Mouse (Mus musculus): ENCODE data around the gene Ppp1r14a. TPM values are rescaled to one million over a fixed set of nuclear protein-coding genes. Genes with fewer than 3 reads are reported as not detected.

Gene Ppp1r14a
- 1 to 10 TPM; 4.8 to 8.0 (median 5.5) TPM for total RNA-seq (2022)

DNA sequence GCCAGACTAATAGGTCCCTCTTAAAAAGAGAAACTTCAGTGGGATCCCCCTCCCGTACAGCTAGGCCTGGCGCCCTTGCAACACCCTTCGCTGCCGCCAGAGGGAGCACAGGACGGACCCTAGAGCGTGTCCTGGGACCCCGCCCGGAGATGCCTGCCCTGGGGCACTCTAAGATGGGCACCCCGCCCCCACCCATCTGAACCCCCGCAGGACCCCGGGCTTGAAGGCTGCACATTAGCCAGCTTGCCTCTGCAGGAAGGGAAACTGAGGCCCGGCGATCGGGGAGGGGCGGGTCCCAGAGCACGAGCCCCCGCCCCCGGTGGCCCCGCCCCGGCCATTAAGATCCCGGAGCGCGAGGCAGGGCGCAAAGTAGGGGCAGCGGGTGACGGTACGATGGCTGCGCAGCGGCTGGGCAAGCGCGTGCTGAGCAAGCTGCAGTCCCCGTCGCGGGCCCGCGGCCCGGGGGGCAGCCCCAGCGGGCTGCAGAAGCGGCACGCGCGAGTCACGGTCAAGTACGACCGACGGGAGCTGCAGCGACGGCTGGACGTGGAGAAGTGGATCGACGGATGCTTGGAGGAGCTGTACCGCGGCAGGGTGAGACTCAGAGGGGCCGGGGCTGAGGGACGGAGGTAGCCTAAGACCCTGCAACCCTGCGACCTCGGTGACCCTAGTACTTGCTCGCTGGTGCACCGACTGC is at the start of gene Ppp1r14a:
Gene Ppp1r14a, plus strand, starts transcription at position 367 of the 697 bp plus-strand sequence.
- no peak for DNase-seq

DNA sequence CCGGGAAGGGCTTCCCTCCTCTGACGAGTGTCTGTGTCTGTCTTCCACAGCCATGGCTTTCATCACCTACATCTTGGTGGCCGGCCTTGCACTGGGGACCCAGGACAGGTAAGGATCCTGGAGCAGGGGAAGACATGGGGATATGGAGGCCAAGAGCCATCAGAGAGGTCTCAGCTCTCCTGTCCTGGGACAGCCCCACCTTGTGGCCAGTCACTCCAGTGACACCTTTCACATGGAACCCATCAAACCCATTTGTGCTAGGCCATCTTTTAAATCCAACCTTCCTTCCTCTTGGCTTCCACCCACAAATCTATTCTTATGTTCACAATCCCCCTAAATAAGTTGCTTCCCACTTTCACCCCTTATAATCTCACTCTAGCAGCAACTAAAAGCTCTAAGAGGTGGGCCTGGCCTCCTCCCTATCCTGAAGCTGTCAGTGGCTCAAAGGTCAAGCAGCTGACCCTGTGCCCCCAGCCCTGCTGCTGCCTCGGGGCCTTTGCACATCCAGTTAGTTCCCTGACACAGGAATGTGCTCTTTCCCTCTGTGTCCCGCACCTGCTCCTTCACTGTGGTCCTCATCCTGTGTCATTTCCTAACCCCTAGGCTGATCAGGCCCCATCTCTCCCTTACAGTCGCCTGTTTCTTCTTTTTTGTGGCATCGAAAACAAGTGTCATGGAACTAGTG is 44.2 kb upstream of the Ppp1r14a start:
- DNase-seq = no peak

DNA sequence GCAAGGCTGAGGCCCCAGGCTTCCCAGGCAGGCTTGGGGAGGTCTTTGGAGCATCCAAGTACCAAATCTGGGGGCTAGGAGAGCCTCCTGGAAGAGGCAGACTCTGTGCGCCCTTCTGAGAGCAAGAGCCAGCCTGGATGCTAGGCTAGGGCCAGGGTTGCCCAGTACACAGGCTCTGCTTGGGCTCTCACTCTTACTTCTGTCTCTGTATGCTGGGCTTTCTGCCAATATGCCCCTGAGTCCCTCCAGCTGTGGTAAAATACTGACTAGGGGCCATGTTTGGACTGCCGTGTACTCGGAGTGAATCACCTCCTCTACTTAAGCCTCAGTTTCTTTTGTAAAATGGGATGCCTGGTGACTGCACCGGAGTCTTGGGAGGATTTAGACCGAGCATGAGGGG is 43.1 kb upstream of the Ppp1r14a start:
- DNase-seq = no peak

DNA sequence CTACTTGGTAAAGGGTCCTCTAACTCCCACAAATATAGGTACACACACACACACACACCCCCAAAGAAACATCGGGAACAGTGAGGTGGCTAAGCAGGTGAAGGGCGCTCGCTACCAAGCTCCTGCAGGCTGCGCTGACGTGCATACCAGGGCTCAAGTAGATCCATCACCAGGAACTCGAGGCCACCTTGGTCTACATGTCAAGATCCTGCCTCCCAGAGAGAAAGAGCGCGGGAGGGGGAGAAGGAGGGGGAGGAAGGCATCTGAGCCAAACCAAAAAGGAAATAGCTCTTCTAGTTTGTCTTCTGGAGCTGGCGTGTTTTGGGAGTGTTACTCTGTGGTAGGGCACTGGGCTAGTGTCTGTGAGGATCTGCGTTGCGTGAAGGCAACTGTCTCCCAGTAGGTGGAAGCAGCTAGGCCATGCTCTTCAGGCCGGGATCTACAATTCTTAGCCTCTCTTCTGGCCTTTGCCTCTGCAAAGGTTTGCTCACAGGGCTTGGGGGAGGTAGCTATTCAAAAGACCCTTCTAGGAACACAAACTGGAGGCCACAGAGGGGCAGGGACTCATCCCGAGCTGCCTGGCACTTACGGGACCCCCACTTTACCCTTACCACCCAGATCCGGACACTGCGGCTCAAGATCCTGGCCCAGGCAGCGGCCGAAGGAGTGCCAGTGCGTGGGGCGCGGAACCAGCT is 42.3 kb upstream of the Ppp1r14a start:
- DNase-seq = no peak

DNA sequence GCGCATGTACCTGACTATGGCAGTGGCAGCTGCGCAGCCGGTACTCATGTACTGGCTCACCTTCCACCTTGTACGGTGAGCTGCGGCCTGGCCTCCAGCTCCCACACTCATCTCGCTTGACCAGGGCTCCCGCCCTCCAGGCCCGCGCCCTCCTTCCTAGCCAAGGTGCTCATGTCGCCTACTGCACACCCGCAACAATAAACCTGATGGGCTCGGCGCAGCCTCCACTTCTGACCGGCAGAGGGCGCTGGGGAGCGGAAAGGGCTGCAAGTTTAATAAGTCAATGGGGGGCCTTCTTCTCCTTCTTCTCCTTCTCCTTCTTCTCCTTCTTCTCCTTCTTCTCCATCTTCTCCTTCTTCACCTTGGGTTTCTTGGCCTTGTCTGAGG is 41.8 kb upstream of the Ppp1r14a start:
- DNase-seq = peak; percentile 60

DNA sequence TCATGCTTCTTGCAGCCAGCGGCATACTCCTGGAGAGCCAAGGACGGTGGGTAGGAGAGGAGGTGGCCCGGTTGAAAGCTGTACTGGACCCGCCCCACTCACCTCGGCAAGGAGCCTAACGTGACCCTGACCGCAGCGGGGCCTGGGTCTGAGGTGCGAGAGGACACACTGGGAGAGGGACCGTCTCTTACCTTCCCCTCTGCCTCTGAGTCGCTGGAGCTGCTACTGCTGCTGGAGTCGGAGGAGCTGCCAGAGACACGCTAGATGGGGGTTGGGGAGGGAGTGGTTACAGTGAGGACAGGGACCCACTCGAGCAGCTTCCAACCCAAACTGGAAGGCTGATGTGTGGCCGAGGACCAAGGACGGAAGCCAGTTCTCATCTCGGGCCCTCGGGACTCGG is 41.4 kb upstream of the Ppp1r14a start:
- no peak for DNase-seq

DNA sequence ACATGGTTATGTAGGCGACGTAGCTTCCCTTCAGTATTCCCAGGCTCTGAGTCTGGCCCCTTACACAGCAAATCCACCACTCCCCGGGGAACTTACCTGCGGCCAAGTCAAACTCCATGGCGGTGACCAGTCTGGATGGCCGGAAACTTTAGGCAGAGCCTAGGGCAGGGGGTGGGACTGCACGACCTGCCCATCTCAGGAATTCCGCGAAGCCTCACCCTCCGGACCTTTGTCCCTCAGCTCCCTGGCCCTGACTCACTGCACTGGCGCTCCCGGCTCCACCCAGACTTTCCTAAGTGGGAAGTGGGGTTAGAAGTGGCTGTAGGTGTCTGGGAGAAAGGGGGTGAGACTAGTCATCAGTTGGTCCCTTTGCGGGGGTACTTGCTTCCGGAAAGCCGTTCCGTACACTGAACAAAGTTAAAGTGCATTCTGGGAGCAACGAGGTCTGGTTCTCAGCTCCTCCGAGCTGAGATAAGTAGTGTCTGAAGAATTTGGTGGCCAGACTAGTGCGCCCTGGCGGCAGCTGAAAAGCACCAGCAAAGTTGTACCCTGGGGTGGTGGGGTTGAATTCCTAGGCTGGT is 40.8 kb upstream of the Ppp1r14a start, which contains the start of gene 2200002D01Rik:
Gene 2200002D01Rik, minus strand, starts transcription at position 206 of the 581 bp plus-strand sequence.
- no peak for DNase-seq

DNA sequence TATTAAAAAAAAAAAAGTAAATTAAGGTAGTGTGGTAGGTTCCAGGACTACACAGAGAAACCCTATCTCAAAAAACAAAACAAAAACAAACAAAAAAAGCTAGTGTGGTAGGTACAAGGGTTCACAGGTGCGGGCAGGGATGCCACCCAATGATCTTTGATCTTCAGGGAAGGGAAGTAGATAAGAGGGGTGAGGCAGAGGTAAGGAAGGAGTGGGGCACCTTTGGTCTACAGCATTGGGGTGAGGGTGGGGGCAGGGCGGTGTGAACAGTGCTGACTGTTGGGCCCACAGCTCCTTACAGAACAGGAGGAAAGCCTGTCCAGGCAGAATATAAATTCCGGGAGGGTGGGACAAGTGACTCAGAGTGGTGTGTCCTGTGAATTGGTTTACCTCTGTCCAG is 37.9 kb upstream of the Ppp1r14a start:
- no peak for DNase-seq

DNA sequence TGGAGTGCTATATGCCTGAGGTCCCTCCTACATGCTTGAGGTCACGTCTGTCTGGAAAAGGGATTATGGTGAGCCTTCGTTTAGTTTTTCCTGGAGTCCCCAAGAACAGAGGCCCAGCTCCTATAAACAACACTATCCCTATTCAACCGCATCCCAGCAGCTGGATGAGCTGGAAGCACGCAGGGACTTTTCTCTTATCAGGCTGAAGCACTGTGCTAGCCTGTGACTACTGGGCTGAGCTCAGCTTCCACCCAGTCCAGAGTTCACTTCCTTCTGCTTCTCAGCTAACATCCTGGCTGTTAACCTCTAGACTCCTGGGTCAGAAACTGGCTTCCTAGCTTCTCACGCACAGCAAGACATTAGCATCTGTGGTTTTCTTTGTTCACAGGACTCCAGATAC is 35.3 kb upstream of the Ppp1r14a start:
- no peak for DNase-seq

DNA sequence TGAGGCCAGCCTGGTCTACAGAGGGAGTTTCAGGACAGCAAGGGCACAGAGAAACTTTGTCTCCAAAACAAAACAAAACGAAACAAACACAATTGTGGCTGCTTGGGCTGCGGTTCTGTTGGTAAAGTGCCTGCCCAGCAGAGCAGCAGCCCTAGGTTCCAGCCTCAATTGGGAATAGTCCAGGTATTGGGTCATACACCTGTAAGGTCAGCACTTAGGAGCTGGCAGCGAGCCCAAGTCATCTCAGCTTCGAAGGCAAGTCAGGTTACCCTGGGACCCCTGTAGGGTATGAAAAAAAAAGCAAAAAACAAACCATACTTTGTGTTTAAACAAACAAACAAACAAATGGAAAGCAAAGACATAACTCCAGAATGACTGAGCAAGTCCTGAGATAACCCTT is 33.2 kb upstream of the Ppp1r14a start:
- no peak for DNase-seq

DNA sequence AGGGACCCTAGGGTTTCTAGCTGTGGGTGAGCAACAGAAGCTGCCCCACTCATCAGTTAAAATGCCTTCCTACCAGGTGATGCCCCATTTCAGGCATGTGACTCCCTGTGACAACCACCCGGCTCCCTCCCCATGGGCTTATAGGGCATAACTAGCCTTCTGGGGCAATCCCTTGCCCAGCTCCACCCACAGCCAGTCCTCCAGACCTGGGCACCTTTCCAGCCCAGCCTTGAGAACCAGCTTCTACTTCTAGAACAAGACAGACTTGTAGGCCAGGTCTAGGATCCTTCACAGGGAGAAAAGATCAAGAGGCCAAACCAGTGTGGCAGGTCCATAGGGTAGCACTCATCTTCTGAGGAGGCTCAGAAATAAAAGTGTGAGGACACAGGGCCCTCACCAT is 31.7 kb upstream of the Ppp1r14a start:
- DNase-seq = no peak

DNA sequence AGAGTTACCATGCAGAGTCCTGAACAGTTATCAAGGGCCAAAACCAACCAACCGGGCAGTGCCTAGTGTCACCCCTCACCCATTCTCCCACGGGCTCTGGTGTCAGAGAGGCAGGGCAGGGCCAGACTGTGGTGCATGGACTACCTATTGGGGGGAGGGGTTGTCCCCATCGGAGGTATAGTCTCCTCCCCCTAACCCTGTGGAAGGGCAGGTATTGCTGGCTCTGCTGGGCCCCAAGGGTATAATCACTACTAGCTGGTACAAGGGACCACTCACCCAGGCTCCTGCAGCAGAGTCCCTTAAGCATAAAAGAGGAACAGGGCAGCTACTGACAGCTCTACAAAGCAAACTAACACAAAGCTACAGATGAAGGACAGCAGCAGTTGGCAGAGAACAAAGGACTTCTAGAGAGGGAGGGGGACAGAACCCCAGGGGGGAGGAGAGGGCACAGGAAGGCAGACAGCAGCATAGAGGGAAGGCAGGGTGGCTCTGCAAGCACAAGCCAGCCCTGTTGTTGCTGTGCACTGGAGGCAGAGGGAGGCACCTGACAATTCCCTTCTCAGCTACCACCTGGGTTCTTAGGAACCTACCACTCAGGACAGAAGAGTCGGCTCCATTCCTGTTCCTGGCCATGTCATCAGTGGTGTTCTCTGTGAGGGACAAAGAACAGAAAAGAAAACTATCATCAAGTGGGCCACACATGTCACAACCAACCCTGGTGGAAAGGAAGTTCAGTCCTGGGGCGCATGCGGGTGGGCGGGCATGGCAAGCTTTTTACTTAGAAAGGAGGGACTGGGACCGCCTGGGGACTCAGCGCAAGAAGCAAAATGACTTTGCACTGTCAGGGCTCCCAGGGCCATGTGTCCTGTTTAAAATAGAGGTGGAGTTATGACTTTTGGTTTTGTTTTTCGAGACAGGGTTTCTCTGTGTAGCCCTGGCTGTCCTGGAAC is 29.1 kb upstream of the Ppp1r14a start:
- DNase-seq = no peak

DNA sequence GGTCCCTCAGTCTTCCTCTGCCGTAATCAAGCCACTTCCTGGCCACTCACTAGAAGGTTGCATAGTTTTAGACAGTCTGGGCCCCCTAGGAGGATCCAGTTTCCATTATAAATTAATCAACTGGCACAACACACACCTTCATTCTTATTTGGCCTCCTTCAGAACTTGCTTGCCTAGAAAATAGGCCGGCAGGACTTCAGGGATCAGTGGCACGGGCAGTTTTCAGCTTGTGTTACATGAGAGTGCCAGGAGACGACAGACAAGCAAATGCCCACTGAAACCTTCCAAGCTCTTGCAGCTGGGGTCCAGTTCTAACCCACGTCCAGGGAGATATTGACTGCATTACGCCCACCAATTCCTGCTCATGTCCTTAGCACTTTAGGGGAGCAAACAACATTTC is 27.0 kb upstream of the Ppp1r14a start:
- DNase-seq = no peak

DNA sequence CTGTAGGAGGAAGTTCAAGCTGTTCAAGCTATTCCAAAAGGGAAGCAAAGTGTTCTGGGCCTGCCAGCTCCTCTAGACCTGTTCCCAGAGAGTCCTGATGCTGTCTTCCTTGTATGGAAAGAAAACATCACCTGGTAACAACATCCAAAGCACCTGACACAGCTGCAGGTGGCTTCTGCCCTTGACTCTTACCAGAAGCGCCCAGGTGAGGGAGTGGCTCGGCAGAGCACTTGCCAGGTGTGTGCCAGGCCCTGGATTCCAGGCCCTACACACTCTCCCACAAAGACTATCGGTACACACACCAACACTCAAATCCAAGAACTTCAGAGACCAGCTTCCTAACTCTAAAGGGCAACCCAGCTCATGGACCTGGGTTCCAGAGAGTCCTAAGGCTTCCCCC is 25.3 kb upstream of the Ppp1r14a start:
- no peak for DNase-seq

DNA sequence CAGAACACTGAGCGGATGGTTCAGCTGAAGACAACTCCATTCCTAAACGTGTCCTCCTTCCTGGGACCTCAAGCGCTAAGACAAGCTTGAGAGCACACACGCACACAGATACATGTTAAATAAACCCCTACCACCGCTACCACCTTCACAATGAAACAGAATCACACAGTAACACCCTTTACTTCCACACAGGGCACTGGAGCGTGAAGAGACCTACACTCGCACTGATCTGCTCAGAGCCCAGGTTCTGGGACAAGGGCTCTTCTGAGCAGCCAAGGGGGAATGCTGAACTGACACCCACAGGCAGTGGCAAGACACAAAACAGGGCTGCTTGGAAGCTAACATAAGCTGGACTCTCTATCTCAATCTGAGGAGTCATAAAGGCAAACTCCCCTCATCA is 23.5 kb upstream of the Ppp1r14a start:
- DNase-seq = no peak

DNA sequence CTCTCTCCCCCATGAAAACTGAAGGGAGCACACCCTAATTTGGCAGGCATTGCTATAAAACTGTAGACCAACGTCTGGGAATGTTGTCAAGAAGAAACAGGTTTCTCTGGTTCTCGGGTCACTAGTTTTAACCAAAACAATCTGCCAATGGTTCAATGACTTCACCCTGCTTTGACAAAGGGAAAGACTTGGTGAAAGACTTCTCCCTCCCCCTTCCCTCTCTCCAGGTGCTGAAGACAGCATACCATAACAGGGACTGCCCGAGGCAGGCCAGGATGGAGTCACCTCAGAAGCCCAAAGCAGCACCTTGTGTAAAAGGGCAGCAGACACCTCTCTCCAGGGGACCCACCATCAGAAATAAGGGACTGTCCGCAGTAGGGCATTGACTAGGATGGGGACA is 22.2 kb upstream of the Ppp1r14a start:
- DNase-seq = no peak

DNA sequence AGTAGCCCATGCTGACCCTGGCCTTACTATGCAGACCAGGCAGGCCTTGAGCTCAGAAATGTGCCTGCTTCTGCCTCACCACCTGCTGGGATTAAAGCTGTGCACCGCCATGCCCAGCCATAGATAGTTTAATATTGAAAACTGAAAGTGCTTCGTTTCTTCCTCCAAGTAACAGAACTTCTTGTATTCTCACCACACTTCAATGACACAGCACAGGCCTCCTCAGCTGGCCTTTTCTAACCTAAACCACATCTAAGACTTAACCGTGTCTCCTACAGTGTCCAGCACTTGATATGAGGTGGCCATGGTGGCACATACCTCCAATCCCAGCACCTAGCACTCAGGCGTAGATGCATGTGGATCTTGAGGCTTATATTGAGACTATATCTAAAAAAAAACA is 18.7 kb upstream of the Ppp1r14a start:
- no peak for DNase-seq

DNA sequence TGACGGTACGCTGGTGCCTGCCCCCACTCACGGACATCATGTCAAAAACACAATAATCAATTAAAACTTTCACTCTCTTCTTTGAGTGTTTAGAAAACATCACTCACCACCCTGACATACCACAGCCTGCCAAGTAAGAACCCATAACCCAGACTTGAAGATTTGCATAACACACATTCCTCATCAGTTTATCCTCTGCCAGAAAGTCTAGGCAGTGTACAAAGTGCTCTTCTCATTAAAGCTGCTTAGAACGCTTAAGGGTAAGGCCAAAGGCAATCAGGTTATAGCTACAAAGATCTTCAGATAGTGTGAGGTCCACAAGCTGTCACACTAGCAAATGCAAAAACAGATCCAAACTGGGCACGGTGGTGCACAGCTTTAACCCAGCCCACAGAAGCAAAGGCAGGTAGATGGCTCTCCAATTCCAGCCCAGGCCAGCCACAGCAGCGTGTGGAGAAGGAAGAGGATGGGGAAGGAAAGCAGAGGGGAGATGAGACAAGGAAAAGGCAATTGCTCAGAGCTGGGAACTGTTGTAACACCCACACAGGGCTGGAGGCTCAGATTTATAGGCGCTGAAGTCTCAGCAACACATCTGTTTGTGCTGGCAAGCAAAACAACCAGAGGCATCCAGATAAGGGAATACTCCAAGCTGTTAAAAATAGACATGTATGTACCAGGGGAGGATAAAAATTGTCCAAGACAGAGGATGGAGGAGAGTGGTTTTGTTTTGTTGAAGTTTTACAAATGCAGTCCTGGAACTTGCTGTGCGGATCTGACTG is 17.2 kb upstream of the Ppp1r14a start:
- no peak for DNase-seq

DNA sequence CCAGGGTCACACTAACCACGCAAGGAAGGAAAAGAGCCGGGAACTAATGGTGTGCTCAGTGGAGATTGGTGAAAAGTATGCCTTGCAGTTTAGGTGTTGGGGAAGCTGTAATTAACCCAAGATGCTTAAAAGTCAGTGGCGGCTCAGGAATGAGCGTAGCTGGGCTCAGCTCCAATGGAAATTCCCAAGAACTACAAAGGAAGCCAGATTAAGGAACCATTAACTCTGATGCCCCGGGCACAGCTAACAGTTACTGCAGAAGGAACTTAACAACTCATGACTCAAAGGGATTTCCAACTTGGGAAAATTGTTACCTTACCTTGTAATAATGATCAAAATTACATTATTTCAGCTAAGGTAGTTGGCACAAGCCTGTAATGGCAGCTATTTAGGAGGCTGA is 12.4 kb upstream of the Ppp1r14a start:
- DNase-seq = no peak

DNA sequence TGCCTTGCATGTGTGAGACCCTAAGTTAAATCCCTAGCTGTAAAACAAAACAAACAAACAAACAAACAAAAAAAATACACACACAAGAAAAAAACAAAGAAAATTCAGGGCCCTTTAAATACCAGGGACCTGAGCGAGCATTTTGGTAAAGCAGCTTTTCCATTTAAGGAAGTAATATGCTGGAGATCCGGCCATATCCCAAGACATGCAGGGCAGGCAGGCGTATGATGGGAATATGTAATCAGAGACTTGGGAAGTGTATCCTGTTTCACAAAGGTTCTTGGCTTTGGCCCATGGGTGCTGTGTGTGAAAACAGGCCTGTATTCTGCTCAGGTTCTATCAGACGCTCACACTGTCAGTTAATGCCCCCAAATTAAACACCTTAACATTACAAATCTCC is 11.6 kb upstream of the Ppp1r14a start:
- DNase-seq = no peak

DNA sequence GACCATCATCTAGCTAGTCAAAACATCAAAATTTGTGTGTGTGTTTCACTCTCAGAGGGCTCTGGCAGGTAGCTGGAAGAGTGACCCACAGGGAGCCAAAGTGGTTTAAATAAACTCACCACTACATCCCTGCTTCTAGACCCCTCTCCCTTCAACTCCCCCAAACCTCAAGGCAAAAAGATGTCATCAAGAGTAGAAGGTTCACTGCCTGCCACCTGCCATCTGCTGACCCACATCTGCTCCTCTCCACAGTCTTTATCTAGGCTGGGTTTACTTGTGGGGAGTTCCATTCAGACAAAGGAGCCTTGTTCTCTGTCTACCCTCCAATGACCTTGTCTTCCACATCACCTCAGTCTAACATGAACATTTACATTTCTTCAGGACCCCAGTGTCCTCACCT is 9.8 kb upstream of the Ppp1r14a start:
- no peak for DNase-seq
